Mouse (Mus musculus) brain, embryonic 14.5 days (tissue): ENCODE results near the gene Kcnb1.

ENCODE experiments used
- CTCF ChIP-seq: fragments of 200-500 bp; IDR thresholded peaks from 2 replicates; pipeline ENCODE4 v1.5.1; 2012; ENCODE audit warnings: inconsistent platforms, mild to moderate bottlenecking, moderate library complexity, borderline replicate concordance; ENCODE audit not compliant: insufficient read depth, insufficient read length; ENCODE audit errors: extremely low read depth
- POLR2A ChIP-seq: fragments of 200-500 bp; IDR thresholded peaks from 2 replicates; pipeline ENCODE4 v1.6.1; 2012; ENCODE audit warnings: mild to moderate bottlenecking, inconsistent platforms, borderline replicate concordance; ENCODE audit not compliant: poor library complexity, insufficient read depth, insufficient read length, severe bottlenecking; ENCODE audit errors: extremely low read depth

- no peak for TF ChIP-seq POLR2A
- TF ChIP-seq CTCF, result no peak
Measured at GRCm38 (mm10) chr2:167224937-167225336, 35.0 kb upstream of the Kcnb1 start.
